Mouse (Mus musculus) left cerebral cortex, postnatal 36 days (tissue): ENCODE data around the gene Tpo. TPM values are rescaled to one million over a fixed set of nuclear protein-coding genes. Genes with fewer than 3 reads are reported as not detected.

Experiments
- DNase-seq, 2 experiments: peaks; one replicate each; pipeline ENCODE4 v3.0.0; 2021 to 2022; ENCODE audit warnings: low spot score in 2 of 2, mixed read lengths in 1 of 2
- intact Hi-C: fragments of 180-260 bp; cut with DNase I; formaldehyde crosslinking; loops from one replicate; pipeline ENCODE4 v1.15.1; 2025
- total RNA-seq, 2 experiments: library from RNA; stranded (reverse); gene quantifications; 2 replicates each; pipeline ENCODE4 v1.2.3; 2021

Tpo gene
- total RNA-seq, 2 experiments from 2014 or later = 0.42 to 0.82 TPM

GRCm38 (mm10) chr12:30092081-30092480 lies 40.3 kb downstream of the Tpo start:
- DNase-seq = peak in 1 of 2 experiments; percentile 11

GRCm38 (mm10) chr12:30083971-30084370 lies 48.5 kb downstream of the Tpo start:
- intact Hi-C loops = no loop called here
- no peak for DNase-seq

More at GRCm38 (mm10) chr12:30092081-30092480, 40.3 kb downstream of the Tpo start:
- intact Hi-C loops = no loop called here

- DNase-seq = no peak
- intact Hi-C loops = no loop called here
Measured at GRCm38 (mm10) chr12:30077056-30077455, 55.4 kb downstream of the Tpo start.

- no peak for DNase-seq
- intact Hi-C loops = no loop called here
Measured at GRCm38 (mm10) chr12:30076316-30076715, 56.1 kb downstream of the Tpo start.

- DNase-seq = no peak
- intact Hi-C loops = no loop called here
Measured at GRCm38 (mm10) chr12:30069321-30069720, 63.1 kb downstream of the Tpo start.

- intact Hi-C loops = no loop called here
- no peak for DNase-seq
Measured at GRCm38 (mm10) chr12:30067806-30068205, 64.6 kb downstream of the Tpo start.

GRCm38 (mm10) chr12:30062118-30062505 lies 70.3 kb downstream of the Tpo start:
- DNase-seq = no peak
- intact Hi-C loops = no loop called here

GRCm38 (mm10) chr12:30061503-30062117 lies 70.8 kb downstream of the Tpo start:
- intact Hi-C loops = no loop called here
- DNase-seq = no peak

- DNase-seq = no peak
- intact Hi-C loops = loop anchor here (10.0 kb wide), 2 partner anchors 67 to 127 kb away; no protein-coding TSS in a partner anchor
Measured at GRCm38 (mm10) chr12:30058044-30058443, 74.4 kb downstream of the Tpo start.

GRCm38 (mm10) chr12:30054761-30055540 lies 77.5 kb downstream of the Tpo start:
- no peak for DNase-seq
- intact Hi-C loops = loop anchor here (5.0 to 10.0 kb wide), 3 partner anchors 70 to 317 kb away; partner anchors contain the start of gene Sntg2

- DNase-seq = peak; percentile 53 to 54
Measured at GRCm38 (mm10) chr12:30050235-30050634, 82.2 kb downstream of the Tpo start.

GRCm38 (mm10) chr12:30049818-30050217 lies 82.6 kb downstream of the Tpo start:
- intact Hi-C loops = loop anchor here (2.0 to 10.0 kb wide), 4 partner anchors 75 to 529 kb away; partner anchors contain the start of gene Sntg2
- peak in 1 of 2 experiments; percentile 11 for DNase-seq

More at GRCm38 (mm10) chr12:30050235-30050634, 82.2 kb downstream of the Tpo start:
- intact Hi-C loops = loop anchor here (2.0 to 10.0 kb wide), 4 partner anchors 75 to 529 kb away; partner anchors contain the start of gene Sntg2

- DNase-seq = no peak
- intact Hi-C loops = no loop called here
Measured at GRCm38 (mm10) chr12:30048848-30049247, 83.6 kb downstream of the Tpo start.

GRCm38 (mm10) chr12:30040150-30040549 lies 92.3 kb downstream of the Tpo start:
- intact Hi-C loops = no loop called here
- peak; percentile 32 to 44 for DNase-seq

GRCm38 (mm10) chr12:30039565-30039964 lies 92.9 kb downstream of the Tpo start:
- intact Hi-C loops = loop anchor here (1.0 kb wide), 1 partner anchor 112 kb away; no protein-coding TSS in a partner anchor
- DNase-seq = peak; percentile 50 to 59

GRCm38 (mm10) chr12:30036569-30037055 lies 95.8 kb downstream of the Tpo start:
- no peak for DNase-seq
- intact Hi-C loops = no loop called here

- DNase-seq = no peak
- intact Hi-C loops = no loop called here
Measured at GRCm38 (mm10) chr12:30035841-30036568, 96.4 kb downstream of the Tpo start.

- intact Hi-C loops = no loop called here
- DNase-seq = no peak
Measured at GRCm38 (mm10) chr12:30035406-30035805, 97.0 kb downstream of the Tpo start.

- intact Hi-C loops = no loop called here
- DNase-seq = no peak
Measured at GRCm38 (mm10) chr12:30034681-30035080, 97.7 kb downstream of the Tpo start.

- intact Hi-C loops = no loop called here
- no peak for DNase-seq
Measured at GRCm38 (mm10) chr12:30030571-30030970, 101.9 kb downstream of the Tpo start.
